Mouse (Mus musculus) kidney, adult 2 months (tissue): Measurements from ENCODE around the gene Olfr403. TPM values are rescaled to one million over a fixed set of nuclear protein-coding genes. Genes with fewer than 3 reads are reported as not detected.
A peak's percentile ranks its signal among the peaks of the same experiment; 100 is the strongest.
"Not testable (repeated sequence)": the region's sequence is repeated elsewhere in the genome, so short reads cannot be mapped to it uniquely, and the experiment has no call there.

ENCODE experiments used
- DNase-seq: peaks from one replicate; pipeline ENCODE4 v3.0.0; 2021
- H3K27ac ChIP-seq: fragments of 200-500 bp; 2 replicates; pipeline ENCODE4 v1.5.1; 2012; ENCODE audit warnings: low read depth, low read length, control low read depth, inconsistent platforms; ENCODE audit not compliant: insufficient read depth
- H3K27me3 ChIP-seq: fragments of 200-500 bp; replicated peaks from 2 replicates; pipeline ENCODE4 v1.6.1; 2012; ENCODE audit warnings: mild to moderate bottlenecking, moderate library complexity, low read length, inconsistent platforms; ENCODE audit not compliant: control insufficient read depth, insufficient read depth
- H3K36me3 ChIP-seq: fragments of 200-500 bp; 2 replicates; pipeline ENCODE4 v1.6.1; 2012; ENCODE audit warnings: mild to moderate bottlenecking, moderate library complexity, low read length, inconsistent platforms; ENCODE audit not compliant: control insufficient read depth, insufficient read depth
- H3K4me1 ChIP-seq: fragments of 200-500 bp; 2 replicates; pipeline ENCODE4 v1.6.1; 2011; ENCODE audit warnings: low read length; ENCODE audit not compliant: control insufficient read depth, insufficient read depth
- H3K4me3 ChIP-seq: fragments of 200-500 bp; 2 replicates; pipeline ENCODE4 v1.5.1; 2011; ENCODE audit warnings: mild to moderate bottlenecking, low read depth, low read length, control low read depth; ENCODE audit not compliant: insufficient read depth
- CTCF ChIP-seq: fragments of 200-500 bp; conservative IDR thresholded peaks from 2 replicates; pipeline ENCODE4 v1.5.1; 2011; ENCODE audit warnings: low read depth, mild to moderate bottlenecking, control low read depth, low read length, moderate library complexity, mixed read lengths; ENCODE audit not compliant: insufficient read depth, insufficient read length
- POLR2A ChIP-seq: fragments of 200-500 bp; IDR thresholded peaks from one replicate; pipeline ENCODE4 v1.6.1; 2011; ENCODE audit warnings: low read depth, low read length, control low read depth
- WGBS: fragments of 180-500 bp; shearing (Covaris S2); methylation state at CpG from one replicate; pipeline ENCODE4 v1.1.7; 2018; 5-methylcytosine and 5-hydroxymethylcytosine counted together
- polyA plus RNA-seq: library from polyadenylated mRNA; depleted of rRNA; stranded (reverse); fragments of >200 nt; gene quantifications from 2 replicates; pipeline ENCODE4 v1.2.3, GENCODE M21; 2012; rRNA removed

Olfr403 gene
- polyA plus RNA-seq, result not detected in 2 replicates

DNA sequence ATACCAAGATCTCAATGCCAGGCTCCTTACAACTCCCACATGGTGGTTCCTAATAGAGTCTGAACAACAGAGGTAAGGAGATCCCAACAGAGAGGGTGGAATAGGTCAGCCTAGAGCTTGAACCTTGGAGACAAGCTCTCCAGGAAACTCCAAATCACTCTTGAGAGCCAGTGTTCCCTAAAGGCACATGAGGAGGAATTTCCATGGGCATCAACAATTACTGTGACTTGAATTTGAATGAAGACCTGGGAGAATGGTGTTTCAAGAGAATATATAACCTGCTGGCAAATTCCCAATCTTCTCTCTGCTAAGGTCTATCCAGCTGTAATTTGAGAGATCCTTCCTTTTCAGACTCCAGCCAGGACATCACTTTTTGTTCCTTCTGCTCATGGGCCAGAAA, at the start of gene Olfr403:
TSS of gene Olfr403 (plus strand) at position 301 of the 400 bp plus-strand sequence.
- no peaks in the 10 kb centered on the region for H3K36me3 ChIP-seq
- TF ChIP-seq POLR2A (no peak), CTCF (no peak)
- no peak within 1 kb of the TSS for H3K27ac ChIP-seq
- DNase-seq, result no peak
- H3K4me3 ChIP-seq, result no peak within 1 kb of the TSS
- no peaks in the 10 kb centered on the region for H3K27me3 ChIP-seq
- H3K4me1 ChIP-seq, result no peaks in the 10 kb centered on the region

DNA sequence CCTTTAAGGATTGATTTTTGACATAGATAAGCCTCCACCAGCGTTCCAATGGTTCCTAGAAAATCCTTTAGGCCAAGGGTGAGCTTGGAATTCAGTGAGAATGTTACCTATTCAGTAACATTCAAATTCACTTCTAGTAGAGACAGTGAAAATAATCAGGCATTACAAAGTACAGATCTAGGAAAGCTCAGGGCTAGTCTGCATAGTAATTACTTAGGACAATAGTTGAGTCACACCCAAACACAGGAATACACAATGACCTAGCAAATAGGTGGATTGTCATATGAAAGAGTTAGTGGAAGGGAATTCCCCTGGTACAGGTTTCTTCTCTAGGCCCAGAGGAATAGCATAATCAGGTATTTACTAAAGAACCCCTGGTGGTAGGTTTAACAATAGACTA, 46.0 kb upstream of the Olfr403 start:
- not testable (repeated sequence) for H3K4me1 ChIP-seq, DNase-seq, H3K27me3 ChIP-seq, H3K27ac ChIP-seq, H3K4me3 ChIP-seq, H3K36me3 ChIP-seq
- 35% methylated on average over 1 of the region's 1 CpGs for WGBS

DNA sequence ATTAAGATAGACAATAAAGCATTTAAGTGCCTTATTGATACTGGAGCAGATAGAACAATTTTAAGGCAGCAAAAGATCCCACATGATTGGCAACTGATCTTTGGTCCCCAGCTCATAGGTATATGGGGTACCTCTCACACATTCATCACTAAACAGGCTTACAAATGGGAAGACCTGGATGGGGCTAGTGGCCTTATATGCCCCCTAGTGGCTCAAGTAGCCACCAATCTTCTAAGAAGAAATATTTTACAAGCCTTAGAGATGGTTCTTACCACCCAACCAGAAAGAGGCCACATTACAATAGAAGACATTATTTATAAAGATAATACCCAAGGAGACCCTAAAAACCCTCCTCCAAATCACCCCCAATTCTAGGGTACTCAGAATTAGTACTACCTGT, 40.2 kb upstream of the Olfr403 start:
- Histone ChIP-seq H3K27me3 (no peaks in the 10 kb centered on the region; the same call in 1 of the 2 replicates), H3K4me1 (no peaks in the 10 kb centered on the region), H3K36me3 (no peaks in the 10 kb centered on the region), H3K4me3 (no peak overlapping the region), H3K27ac (no peak overlapping the region)
- TF ChIP-seq POLR2A (no peak), CTCF (no peak)
- DNase-seq, result no peak

DNA sequence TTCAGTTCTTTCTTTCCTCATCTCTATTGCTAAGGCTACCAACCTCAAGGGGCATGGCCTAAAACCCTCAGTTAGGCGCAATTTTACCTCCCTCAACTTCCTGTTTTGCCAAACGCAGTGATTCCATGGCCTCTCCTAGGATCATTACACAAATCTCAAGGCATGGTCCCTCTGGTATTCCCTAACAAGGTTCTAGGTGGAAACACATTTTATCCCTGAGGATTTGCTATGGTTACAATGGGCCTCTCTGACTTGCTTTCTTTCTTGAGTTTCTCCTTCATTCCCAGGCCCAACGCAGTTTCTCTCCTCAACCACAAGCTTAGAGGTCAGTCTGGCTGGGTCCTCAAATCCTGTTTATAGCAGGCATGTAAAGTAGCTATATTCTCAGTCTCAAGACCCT, 32.8 kb upstream of the Olfr403 start, which contains the start of gene Olfr402:
TSS of gene Olfr402 (plus strand) at position 301 of the 400 bp plus-strand sequence.
- Histone ChIP-seq H3K4me1 (no peaks in the 10 kb centered on the region), H3K4me3 (no peak within 1 kb of the TSS), H3K36me3 (no peaks in the 10 kb centered on the region), H3K27ac (no peak within 1 kb of the TSS), H3K27me3 (no peaks in the 10 kb centered on the region)
- TF ChIP-seq POLR2A, result no peak
- no peak for DNase-seq
- WGBS, result 56% methylated on average over 3 of the region's 3 CpGs

DNA sequence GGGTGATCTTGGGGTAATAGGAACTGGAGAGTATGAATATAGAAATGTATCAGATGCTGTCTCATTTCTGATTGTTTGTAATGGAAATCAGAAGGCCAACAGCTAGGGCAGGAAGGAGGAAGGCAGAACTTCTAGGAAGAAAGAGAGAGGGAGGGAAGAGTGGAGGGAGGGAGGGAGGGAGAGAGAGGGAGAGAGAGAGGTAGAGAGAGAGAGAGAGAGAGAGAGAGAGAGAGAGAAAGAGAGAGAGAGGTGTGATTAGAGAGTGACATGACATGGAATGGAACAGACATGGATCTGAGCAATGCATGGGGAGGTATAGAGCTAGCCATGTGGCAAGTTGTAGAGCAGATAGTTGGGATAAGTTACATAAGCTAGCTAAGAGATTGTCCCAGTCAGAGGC, 17.3 kb upstream of the Olfr403 start:
- no peak for TF ChIP-seq POLR2A
- no peak for TF ChIP-seq CTCF
- no peaks in the 10 kb centered on the region for H3K27me3 ChIP-seq
- no peaks in the 10 kb centered on the region for H3K4me1 ChIP-seq
- DNase-seq, result no peak
- no peak overlapping the region for H3K4me3 ChIP-seq
- no peak overlapping the region for H3K27ac ChIP-seq
- H3K36me3 ChIP-seq, result no peaks in the 10 kb centered on the region

DNA sequence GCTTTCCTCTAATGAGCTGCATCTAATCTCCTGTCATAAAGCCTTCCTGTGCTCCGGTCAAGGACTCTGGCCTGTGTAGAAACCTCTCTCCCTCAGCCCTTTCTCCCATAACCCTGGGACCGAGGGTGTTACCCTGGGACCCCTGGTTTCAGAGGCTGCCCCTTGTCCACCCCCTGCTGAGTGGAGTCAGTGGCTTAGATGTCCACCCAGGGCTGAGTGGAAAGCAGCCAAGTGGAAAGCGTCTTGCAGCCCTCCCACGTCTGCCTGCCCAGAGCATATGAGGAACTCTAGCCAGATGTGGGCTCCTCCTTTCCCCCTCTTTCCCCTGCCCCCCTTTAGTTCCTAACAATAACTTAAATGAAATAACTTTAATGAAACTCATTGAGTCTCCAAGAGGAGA, 2.9 kb upstream of the Olfr403 start:
- peak; percentile 8 for DNase-seq
- Histone ChIP-seq H3K4me1 (no peaks in the 10 kb centered on the region), H3K27ac (no peak overlapping the region), H3K36me3 (no peaks in the 10 kb centered on the region), H3K4me3 (no peak overlapping the region), H3K27me3 (no peaks in the 10 kb centered on the region)
- no peak for TF ChIP-seq POLR2A
- no peak for TF ChIP-seq CTCF
- 37% methylated on average over 4 of the region's 4 CpGs for WGBS

DNA sequence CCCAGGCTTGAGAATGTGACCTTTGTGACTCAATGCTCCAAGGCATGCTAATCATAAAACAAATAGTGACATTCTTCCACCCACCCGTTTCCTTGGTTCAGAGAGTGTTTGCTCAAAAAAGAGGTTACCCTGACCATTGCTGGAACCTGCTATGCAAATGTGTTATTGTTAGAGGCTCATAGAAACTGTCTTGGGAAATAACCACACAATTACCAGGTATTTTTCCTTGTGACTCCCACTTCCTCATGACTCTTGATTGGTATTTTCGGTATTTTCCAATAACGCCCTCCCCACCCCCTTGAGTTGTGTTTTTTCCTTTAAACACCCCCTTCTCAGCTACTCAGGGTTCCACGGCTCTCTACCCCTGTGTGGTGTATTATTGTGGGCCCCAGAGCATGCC, 2.3 kb upstream of the Olfr403 start:
- WGBS, result 64% methylated on average over 4 of the region's 4 CpGs
- no peaks in the 10 kb centered on the region for H3K36me3 ChIP-seq

DNA sequence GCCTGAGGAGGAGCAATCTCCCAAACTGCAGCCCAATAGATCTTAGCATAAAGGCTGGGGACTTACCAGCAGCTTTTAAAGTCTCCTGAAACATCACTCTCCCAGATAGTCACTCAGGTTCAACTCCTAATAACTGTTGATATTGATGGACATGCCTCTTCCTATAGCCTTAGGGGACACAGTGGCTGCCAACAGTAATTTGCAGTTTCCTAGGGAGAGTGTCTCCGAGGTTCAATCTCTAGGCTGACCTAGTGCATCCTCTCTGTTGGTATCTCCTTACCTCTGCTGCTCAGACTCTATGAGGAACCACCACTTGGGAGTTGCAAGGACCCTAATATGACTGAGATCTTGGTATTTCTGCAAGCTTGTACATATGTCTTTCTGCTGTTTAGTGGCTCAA, 25.2 kb downstream of the Olfr403 start, which contains the start of gene Olfr43:
TSS of gene Olfr43 (minus strand) at position 101 of the 400 bp plus-strand sequence.
- no peak for DNase-seq
- 53% methylated on average over 1 of the region's 1 CpGs for WGBS
- Histone ChIP-seq H3K27me3 (no peaks in the 10 kb centered on the region; the same call in 1 of the 2 replicates), H3K27ac (no peak within 1 kb of the TSS), H3K36me3 (no peaks in the 10 kb centered on the region), H3K4me1 (no peaks in the 10 kb centered on the region), H3K4me3 (no peak within 1 kb of the TSS)
- TF ChIP-seq CTCF, result no peak
- no peak for TF ChIP-seq POLR2A

More for the DNA sequence above, 2.3 kb upstream of the Olfr403 start:
- Histone ChIP-seq H3K4me1 (no peaks in the 10 kb centered on the region), H3K4me3 (no peak overlapping the region), H3K27me3 (no peaks in the 10 kb centered on the region), H3K27ac (no peak overlapping the region)
- DNase-seq, result peak; percentile 7
- TF ChIP-seq CTCF (no peak), POLR2A (no peak)
